Mouse (Mus musculus) heart, adult 2 months (tissue): Measurements from ENCODE around the gene Kif24.

Source experiments
- CTCF ChIP-seq: fragments of 200-600 bp; IDR thresholded peaks from 2 replicates; pipeline ENCODE4 v1.8.1; 2022; ENCODE audit warnings: antibody characterized with exemption, mild to moderate bottlenecking, moderate library complexity
- EP300 ChIP-seq: fragments of 200-500 bp; IDR thresholded peaks from 2 replicates; pipeline ENCODE4 v1.6.1; 2011; ENCODE audit warnings: low read depth, low read length, control low read depth; ENCODE audit not compliant: insufficient read depth
- POLR2A ChIP-seq: fragments of 200-500 bp; IDR thresholded peaks from 2 replicates; pipeline ENCODE4 v1.6.1; 2011; ENCODE audit warnings: mild to moderate bottlenecking, low read depth, low read length, control low read depth; ENCODE audit not compliant: insufficient read depth

DNA sequence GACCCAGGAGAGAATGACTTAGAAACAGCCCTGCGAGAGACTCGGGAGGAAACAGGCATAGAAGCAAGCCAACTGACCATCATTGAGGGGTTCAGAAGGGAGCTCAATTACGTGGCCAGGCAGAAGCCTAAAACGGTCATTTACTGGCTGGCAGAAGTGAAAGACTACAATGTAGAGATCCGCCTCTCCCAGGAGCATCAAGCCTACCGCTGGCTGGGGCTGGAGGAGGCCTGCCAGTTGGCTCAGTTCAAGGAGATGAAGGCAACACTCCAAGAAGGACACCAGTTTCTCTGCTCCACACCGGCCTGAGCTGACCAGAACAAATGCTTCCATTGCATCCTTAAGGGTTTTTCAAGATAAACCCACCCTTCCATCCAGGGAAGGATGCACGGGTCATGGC lies 15.6 kb upstream of the Kif24 start:
- no peak for TF ChIP-seq CTCF
- TF ChIP-seq POLR2A: no peak
- no peak for TF ChIP-seq EP300
